Mouse (Mus musculus) left cerebral cortex, adult 8-10 months (tissue): ENCODE results near the gene Gm20937. TPM values are rescaled to one million over a fixed set of nuclear protein-coding genes. Genes with fewer than 3 reads are reported as not detected.
"Not testable (repeated sequence)": the region's sequence is repeated elsewhere in the genome, so short reads cannot be mapped to it uniquely, and the experiment has no call there.

Experiments used
- DNase-seq, 2 experiments: peaks; one replicate each; pipeline ENCODE4 v3.0.0; 2022; ENCODE audit warnings: low spot score in 2 of 2
- total RNA-seq, 4 experiments: library from RNA; stranded (reverse); gene quantifications; 2 replicates each; pipeline ENCODE4 v1.2.4; 2022

The Gm20937 gene
- total RNA-seq, result not detected

- DNase-seq, result not testable (repeated sequence)
Observed at GRCm38 (mm10) chrY:68294798-68295197, at the start of gene Gm20937. TSS of gene Gm20937 (minus strand) at chrY:68294898.

Other genes with a start within 250 kb of the Gm20937 start
- gene Gm20816, start 243.1 kb upstream of the Gm20937 start, total RNA-seq, result not detected